Comparison of ENCODE assay signal across 22 mouse cellular contexts in the genomic region with DNA sequence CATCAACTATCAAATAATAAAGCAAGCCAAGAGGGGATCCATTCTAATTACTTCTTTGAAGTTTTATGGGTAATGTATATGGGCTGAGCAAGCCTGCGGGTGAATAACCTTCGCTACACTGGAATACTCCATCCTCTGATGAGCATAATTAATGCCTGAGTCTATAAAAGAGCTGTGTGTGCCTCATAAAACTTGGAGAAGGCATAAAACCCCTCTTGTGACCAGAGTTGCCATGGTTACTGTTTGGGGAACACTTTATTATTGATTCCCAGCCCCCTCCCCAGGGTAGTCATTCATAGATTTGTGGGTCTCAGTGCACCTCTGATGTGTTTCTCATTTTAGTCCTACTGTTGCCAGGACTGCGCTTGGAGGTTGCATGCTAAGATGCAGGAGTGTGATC.
A peak's percentile ranks its signal among the peaks of the same experiment; 100 is the strongest.
DNase-seq lines count a peak whose midpoint lies in the region; ATAC-seq and TF ChIP-seq lines count a peak whose summit lies in the region.
"Had no signal": no experiment of that assay in that cellular context is flagged by ENCODE, and none has a peak within 500 bp of the region (broad histone marks: within the 10 kb centered on the region; RNA-seq: fewer than 3 reads in every experiment).

No protein-coding gene starts in this region.

- H3K27me3 ChIP-seq in neural tube, embryonic 13.5 days = no peaks in the 10 kb centered on the region
- H3K27me3 ChIP-seq in thymus, adult 2 months (ENCODE audit: control insufficient read depth, insufficient read depth, low read length) = no peaks in the 10 kb centered on the region
- H3K27me3 ChIP-seq: embryonic facial prominence, embryonic 15.5 days; forebrain, embryonic 15.5 days; heart, embryonic 15.5 days had no signal

- DNase-seq in heart, adult 11 months = peak; percentile 71
- no peak for DNase-seq in heart, adult 9 months (ENCODE audit: low spot score in 2 of 2)
- DNase-seq in neural tube, embryonic 10.5 days (ENCODE audit: extremely low spot score, low spot score) = no peak
- DNase-seq in mesoderm, embryonic 11.5 days (ENCODE audit: low read depth, low spot score) = peak; percentile 5
- DNase-seq in frontal cortex, postnatal 36 days (ENCODE audit: low spot score in 2 of 2) = no peak
- no peak for DNase-seq in thymus, adult 2 months
- DNase-seq: adrenal gland, postnatal 10 days; cerebellum, adult 11 months; cerebellum, adult 8-10 months; cerebellum, postnatal 14 days; embryo, embryonic 11 days; gastrocnemius, postnatal 36 days; heart, adult 18-20 months had no signal

- H3K27ac ChIP-seq in neural tube, embryonic 13.5 days (replicated peaks) = peak overlapping the region; percentile 18; the same call in 1 of the 2 replicates
- H3K27ac ChIP-seq in thymus, adult 2 months (ENCODE audit: control insufficient read depth, insufficient read depth, low read length) = no peak overlapping the region
- H3K27ac ChIP-seq: embryonic facial prominence, embryonic 15.5 days; forebrain, embryonic 10.5 days; forebrain, embryonic 15.5 days; heart, embryonic 15.5 days; hindbrain, embryonic 10.5 days; hindbrain, embryonic 14.5 days had no signal

- no peak overlapping the region for H3K9ac ChIP-seq in neural tube, embryonic 13.5 days
- H3K9ac ChIP-seq: embryonic facial prominence, embryonic 15.5 days; forebrain, embryonic 15.5 days; heart, embryonic 15.5 days; hindbrain, embryonic 14.5 days had no signal

- H3K4me2 ChIP-seq in neural tube, embryonic 13.5 days = no peak overlapping the region
- H3K4me2 ChIP-seq: embryonic facial prominence, embryonic 15.5 days; forebrain, embryonic 15.5 days; heart, embryonic 11.5 days; heart, embryonic 15.5 days; hindbrain, embryonic 14.5 days had no signal

- 42% methylated on average over 3 of the region's 3 CpGs for whole genome bisulfite sequencing in neural tube, embryonic 13.5 days
- WGBS in thymus, adult 2 months = 97% methylated on average over 3 of the region's 3 CpGs

- H3K4me3 ChIP-seq in neural tube, embryonic 13.5 days = no peak overlapping the region
- no peak overlapping the region for H3K4me3 ChIP-seq in thymus, adult 2 months (ENCODE audit: control insufficient read depth, insufficient read depth, low read length)
- H3K4me3 ChIP-seq: embryonic facial prominence, embryonic 15.5 days; erythroblast, embryonic 14.5 days; forebrain, embryonic 10.5 days; forebrain, embryonic 15.5 days; heart, embryonic 15.5 days; hindbrain, embryonic 10.5 days had no signal

- no peak for TF ChIP-seq CTCF in thymus, adult 2 months (IDR thresholded peaks at IDR 0.05; ENCODE audit: borderline replicate concordance, control insufficient read depth, extremely low read depth, insufficient read depth, low read length, poor library complexity)

- H3K36me3 ChIP-seq in neural tube, embryonic 13.5 days = no peaks in the 10 kb centered on the region
- H3K36me3 ChIP-seq in thymus, adult 2 months (ENCODE audit: control insufficient read depth, insufficient read depth, low read length) = no peaks in the 10 kb centered on the region
- H3K36me3 ChIP-seq: embryonic facial prominence, embryonic 15.5 days; forebrain, embryonic 10.5 days; forebrain, embryonic 15.5 days; heart, embryonic 15.5 days; hindbrain, embryonic 10.5 days had no signal

- H3K4me1 ChIP-seq in neural tube, embryonic 13.5 days (replicated peaks) = peaks cover 14% of the 10 kb centered on the region
- no peaks in the 10 kb centered on the region for H3K4me1 ChIP-seq in thymus, adult 2 months (replicated peaks; ENCODE audit: control insufficient read depth, insufficient read depth, low read length)
- H3K4me1 ChIP-seq: embryonic facial prominence, embryonic 15.5 days; heart, embryonic 15.5 days had no signal

- peak; percentile 87 for ATAC-seq in neural tube, embryonic 13.5 days (ENCODE audit: low read depth)
- ATAC-seq: forebrain, embryonic 15.5 days had no signal

- TF ChIP-seq POLR2A in thymus, adult 2 months (IDR thresholded peaks at IDR 0.05; ENCODE audit: control insufficient read depth, extremely low read depth, insufficient read depth, low read length, poor library complexity) = no peak

- no peaks in the 10 kb centered on the region for H3K9me3 ChIP-seq in neural tube, embryonic 13.5 days
- H3K9me3 ChIP-seq: embryonic facial prominence, embryonic 15.5 days; forebrain, embryonic 10.5 days; forebrain, embryonic 15.5 days; heart, embryonic 15.5 days; hindbrain, embryonic 10.5 days had no signal

Comparison
In these comparisons a context has a peak if more than half of its experiments do, and no peak if none do; other contexts are left out.
1. DNase-seq: peak in heart, adult 11 months (single experiment) and mesoderm, embryonic 11.5 days (single experiment); none in heart, adult 9 months (0 of 2), neural tube, embryonic 10.5 days (single experiment), frontal cortex, postnatal 36 days (0 of 2) and thymus, adult 2 months (single experiment).